Mouse (Mus musculus): ENCODE measurements around the gene Zkscan7.
"Not testable (repeated sequence)": the region's sequence is repeated elsewhere in the genome, so short reads cannot be mapped to it uniquely, and the experiment has no call there.

DNA sequence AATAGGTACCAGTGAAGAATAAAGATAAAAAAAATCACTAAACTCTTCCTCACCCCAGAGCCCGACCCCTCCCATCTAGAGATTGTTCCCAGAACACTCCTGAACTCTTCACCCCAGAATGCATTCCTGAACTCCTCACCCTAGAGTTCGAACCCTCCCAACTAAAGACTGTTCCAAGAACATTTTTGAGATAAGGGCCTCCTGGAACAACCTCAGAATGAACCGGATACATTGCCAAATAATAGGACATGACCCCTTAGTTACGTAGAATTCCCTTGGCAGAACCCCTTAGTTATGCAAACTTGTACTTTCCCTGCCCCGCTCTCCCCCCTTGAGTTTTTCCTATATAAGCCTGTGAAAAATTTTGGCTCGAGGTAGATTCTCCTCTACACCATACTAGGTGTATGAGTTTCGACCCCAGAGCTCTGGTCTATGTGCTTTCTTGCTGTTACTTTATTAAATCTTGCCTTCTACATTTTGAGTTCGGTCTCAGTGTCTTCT lies 37.6 kb upstream of the Zkscan7 start:
- TF ChIP-seq CTCF (IDR thresholded peaks at IDR 0.05; ENCODE audit: insufficient read depth, low read length); POLR2A (IDR thresholded peaks at IDR 0.05; ENCODE audit: borderline replicate concordance, extremely low read depth, low read depth, low read length): not testable (repeated sequence)

Measured in lung, adult 2 months (tissue).